Mouse (Mus musculus) adrenal gland, postnatal 25 days (tissue): ENCODE results near the gene Ube2d3. TPM values are rescaled to one million over a fixed set of nuclear protein-coding genes. Genes with fewer than 3 reads are reported as not detected.
"Not testable (repeated sequence)": the region's sequence is repeated elsewhere in the genome, so short reads cannot be mapped to it uniquely, and the experiment has no call there.

Experiments used
- DNase-seq: peaks from one replicate; pipeline ENCODE4 v3.0.0; 2021; ENCODE audit warnings: mixed read lengths
- total RNA-seq: library from RNA; stranded (reverse); gene quantifications from 2 replicates; pipeline ENCODE4 v1.2.3, GENCODE M21; 2021

Ube2d3 gene
- total RNA-seq, 1 experiment from 2014 or later: 397 TPM

DNA sequence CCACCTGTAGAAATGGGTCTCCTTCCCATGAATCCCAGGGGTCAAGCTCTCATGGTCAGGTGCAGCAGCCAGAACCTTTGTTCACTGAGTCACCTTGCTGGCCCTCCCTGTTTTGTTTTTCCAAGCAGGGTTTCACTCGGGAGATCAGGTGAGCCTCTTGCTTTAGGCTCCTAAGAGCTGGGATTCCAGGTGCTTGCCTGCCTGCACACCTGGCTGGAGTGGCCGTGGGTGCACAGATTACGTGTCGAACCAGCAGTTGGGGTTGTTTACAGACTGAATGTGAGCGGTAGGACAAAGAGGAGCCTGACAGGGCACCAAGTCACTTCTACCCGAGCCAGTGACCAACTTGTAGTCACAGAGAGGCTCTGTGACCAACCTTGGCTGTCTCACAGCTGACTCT is 53.2 kb downstream of the Ube2d3 start:
- DNase-seq: no peak

DNA sequence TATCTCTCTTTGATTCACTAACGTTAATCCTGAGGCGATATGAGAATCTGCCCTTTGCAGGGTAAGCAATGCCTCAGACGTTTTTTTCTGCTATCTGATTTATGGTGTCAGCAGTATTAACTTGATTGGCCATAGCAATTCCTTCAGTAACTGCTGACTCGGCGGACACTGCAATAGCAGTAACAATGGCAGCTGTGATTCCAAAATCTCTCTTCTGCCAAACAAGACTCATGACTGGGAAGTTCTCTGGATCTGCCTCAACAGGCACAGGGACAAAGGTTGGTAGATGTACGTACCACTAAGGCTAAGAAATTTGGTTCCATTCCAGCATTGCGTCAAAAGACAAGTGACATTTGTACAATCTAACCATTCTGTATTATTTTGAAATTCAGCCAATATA is 55.4 kb downstream of the Ube2d3 start:
- DNase-seq: not testable (repeated sequence)

DNA sequence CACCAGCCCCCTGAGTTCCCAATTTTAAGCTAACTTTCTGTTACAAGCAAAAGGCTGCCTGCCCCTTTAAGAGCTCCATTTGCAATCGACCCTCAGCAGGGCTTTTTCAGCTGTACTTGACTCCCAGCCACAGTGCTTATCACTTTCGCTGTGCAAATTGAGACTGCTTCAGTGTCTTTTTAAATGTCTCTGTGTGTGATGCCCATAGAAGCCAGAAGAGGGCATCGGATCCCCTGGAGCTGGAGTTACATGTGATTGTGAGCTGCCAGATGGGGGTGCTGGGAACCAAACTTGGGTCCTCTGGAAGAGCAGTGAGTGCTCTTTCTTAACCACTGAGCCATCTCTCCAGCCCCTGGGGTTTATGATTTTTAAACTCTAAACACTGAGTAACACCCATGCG is 60.0 kb downstream of the Ube2d3 start:
- not testable (repeated sequence) for DNase-seq

DNA sequence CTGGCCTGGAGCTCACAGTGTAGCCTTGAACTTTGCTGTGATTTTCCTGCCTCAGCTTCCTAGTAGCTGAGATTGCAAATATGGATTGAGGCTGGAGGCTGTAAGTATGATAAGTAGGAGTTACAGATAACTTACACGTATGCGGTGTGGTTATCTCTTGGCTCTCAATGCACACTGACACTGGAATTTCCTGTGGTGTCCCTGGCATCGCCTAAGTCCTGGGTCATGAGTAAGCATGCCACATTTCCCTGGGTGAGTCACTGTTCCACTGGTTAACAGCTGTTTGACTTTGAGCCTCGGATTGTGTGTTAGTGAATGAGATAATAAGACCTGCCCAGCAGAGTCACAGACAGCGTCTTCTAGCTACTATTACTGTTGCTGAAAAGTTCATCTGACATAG is 60.9 kb downstream of the Ube2d3 start:
- DNase-seq: no peak

DNA sequence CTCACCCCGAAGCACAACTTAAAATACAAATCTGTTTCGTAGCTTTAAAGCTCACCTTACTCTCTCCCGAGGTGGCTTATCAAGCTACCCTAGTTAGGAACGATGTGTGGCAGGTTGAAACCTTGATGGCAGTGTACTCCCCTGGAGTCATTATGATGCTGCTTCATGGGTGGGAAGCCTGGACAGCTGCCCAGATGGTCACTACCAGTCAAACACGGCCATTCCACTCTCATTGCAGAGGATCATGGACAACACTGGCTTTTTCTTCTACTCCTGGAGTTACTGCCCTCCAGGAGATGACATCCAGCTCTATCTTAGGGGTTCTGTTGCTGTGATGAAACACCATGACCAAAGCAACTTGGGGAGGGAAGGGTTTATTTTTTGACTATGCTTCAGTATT is 65.2 kb downstream of the Ube2d3 start:
- DNase-seq: no peak

DNA sequence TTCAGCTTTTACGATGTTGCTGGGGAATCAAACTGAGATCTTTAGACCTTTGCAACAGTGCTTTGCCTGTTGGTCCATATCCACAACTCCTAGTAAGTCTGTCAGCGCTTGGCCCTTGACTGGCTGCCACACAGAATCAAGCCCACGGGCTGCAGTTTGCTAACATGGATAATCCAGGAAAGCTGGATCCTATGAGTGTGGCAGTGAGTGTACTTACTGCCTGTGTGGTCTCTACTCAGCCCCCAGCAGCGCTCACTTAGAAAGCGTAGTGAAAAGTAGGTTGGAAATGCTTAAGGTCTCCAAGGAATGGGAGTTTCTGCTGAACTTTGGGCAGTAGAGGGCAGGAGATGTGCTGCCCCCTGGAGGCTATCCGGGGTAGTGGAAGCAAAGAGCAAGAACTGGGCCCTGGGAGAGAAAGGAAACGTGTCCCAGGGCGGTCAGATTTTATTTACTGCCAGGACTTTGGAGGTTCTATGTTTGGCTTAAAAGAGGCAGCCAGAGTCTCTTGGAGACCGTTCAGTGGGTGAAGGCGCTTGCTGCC is 67.5 kb downstream of the Ube2d3 start:
- DNase-seq: peak; percentile 76

DNA sequence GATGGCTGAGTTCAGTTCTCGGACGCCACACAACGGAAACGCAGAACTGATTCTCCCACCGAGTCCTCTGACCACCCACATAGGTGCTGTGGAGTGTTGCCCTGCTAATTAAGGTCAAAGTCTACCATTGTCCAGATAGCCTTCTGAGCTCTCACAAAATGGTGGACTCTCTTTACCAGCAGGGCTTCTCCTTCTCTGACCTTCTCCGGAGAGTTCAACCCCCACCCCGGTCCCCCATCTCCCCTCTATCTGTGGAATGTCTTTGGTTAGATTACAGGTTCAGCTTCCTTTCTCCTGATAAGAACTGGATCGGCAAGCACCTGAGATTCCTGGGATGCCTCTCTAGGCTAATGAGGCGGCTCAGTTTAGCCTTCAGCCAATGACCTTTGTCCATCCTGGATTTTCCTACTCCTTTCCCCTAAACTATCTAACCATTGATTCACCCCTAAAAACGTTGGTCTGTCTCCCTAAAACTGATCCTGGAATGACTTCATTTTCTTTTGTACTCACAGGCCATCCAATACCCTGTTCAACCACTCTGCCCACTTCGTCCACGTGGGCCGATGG is 68.0 kb downstream of the Ube2d3 start:
- DNase-seq: no peak

DNA sequence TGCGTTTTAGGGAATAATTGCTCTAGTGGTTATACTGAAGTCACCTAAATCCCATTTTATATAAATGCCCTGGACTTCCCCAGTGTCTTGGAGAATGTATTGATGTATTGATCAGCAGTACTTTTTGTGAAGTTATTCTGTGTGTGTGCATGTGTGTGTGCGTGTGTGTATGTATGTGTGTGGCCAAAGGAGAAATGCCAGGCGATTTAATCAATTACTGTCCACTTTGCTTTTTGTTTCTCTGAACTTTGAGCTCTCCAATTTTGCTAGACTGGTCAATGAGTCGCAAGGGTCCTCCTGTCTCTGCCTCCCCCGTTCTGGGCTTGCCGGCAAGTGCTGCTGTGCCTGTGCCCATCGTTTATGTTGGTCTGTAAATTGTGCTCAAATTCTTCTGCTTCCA is 69.6 kb downstream of the Ube2d3 start:
- DNase-seq: no peak

DNA sequence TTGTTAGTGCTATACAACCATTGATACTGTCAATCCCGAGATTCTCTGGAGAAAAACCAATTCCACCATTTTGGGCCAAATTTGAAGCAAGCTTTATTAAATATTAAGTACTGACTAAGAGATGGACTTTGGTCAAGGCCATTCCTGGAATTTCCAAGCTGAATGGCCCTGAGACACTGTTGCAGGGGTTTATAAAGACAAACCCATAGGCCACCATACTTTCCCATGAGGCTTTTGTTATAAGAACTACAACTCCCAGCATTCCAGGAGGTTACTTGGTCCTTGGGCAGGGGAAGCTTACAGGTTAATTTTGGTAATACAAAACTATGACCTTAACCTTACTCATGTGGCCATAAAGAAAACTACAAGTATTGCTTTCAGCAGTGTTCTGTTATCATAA is 70.2 kb downstream of the Ube2d3 start:
- DNase-seq: no peak

DNA sequence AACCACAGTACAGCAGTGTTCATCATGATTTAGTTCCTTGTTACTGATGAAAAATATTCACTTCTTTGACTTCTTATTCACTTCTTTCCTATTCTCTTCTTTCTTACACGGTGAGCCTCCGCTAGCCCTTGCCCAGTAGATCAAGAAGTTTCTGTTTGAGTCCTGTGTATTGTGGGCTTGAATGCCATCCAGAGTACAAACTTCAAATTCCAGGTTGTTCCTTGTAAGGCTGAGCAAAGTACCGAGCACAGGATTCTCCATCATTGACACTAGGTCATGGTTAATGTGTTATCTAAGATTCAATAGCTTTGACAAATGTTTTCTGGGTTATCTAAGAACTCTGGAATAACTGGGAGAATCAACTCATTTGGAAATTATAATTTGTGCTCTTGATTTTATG is 72.4 kb downstream of the Ube2d3 start:
- no peak for DNase-seq

DNA sequence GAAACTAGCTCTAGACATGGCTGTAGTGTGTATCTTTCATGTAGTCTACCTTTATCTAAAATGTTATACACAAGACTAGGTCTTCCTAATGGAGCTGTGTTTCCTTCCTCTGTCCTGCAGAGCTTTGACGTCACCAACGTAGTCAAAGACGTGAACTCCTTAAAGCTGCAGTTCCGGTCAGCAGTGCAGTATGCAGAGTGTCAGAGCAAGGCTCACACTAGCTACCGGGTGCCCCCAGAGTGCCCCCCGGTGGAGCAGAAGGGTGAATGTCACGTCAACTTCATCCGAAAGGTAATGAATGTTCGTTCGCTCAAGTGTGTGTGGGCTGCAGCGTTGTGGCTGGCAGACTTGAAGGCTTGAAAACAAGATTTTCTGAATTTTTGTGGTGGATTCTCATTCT is 73.7 kb downstream of the Ube2d3 start:
- no peak for DNase-seq

DNA sequence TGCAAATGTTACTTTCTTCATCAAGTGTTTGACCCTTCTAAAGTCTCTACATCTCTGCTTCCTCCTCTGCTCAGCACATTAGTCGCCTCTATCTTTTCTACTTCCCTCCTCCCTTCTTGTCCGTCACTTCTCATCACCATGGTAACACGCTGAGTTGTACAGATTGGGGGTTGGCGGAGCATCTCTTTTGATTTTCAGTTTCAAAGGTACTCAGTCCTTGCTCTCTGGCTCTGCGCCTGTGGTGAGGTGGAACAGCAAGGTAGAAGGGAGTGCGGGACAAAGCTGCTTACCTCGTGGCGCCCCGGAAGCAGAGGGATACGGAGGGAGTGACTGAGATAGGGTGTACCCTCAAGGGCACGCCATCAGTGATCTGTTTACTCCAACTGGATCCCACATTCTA is 75.3 kb downstream of the Ube2d3 start:
- DNase-seq: no peak

DNA sequence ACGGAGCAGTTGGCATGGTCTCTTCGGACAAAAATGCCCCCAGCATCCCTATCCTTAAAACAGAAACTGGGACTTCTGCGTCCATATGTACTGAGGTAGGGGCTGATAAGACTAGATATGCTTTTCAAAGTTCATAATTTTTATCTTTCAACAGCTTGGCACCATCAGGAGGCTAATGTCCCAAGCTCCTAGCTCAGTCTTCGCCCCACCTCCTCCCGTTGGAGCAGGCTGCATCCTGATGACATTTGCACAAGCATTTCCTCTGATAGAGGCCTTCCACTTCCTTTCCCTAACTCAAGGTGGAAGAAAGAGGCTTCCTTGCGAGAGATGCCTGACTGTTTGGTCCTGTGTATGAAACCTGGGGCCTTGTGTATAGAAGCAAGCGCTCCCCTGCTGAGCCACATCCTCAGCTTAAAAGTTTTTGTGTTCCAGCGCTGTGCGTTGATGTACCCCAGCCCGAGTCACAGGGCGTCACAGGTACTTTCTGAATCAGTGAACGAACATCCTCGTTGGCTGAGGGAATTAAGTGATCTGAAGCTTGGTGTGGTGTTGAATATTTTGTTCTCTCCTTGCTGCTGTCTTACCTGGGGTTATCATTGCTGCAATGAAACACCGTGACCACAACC is 76.0 kb downstream of the Ube2d3 start:
- no peak for DNase-seq

DNA sequence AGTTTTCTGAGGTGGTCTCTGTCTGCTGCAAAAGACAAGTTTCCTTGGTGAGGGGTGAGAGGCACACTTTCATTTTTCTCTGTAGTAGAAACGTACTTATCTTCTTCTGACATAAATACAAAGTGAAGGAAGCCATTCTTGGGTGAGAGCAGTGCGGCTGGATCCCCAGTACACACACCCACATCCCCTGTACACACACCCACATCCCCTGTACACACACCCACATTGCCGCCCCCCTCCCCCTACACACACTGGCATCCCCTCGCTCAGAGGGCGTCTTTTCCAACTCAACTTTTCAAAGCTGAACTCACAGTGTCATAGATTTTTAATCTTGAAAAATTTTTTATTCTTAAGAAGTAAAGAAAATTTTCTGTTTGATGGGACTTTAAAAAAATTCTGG is 77.3 kb downstream of the Ube2d3 start:
- no peak for DNase-seq

DNA sequence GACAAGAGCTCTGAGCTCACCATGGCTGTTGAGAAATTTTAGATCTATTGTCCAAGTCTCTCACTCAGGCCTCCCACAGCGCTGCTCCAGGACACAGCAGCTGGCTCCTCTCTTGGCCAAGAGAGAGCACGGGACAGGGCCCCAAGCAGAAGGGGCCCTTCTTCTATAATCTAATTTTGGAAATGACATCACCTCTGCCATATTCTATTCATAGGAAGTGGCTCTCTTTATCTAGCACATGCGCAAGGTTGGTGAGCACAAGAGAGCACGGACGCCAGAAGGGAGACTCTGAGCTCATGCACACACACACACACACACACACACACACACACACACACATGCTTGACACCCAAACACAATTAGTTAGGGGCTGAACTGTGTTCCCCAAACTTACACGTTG is 78.9 kb downstream of the Ube2d3 start:
- DNase-seq: no peak

Other genes starting within 250 kb of the Ube2d3 start
- 4.0 and 7.1 TPM in 2 replicates for gene Cenpe, start 225.6 kb upstream of the Ube2d3 start, total RNA-seq
- 1.3 and 2.0 TPM in 2 replicates for gene Bdh2, start 156.9 kb upstream of the Ube2d3 start, total RNA-seq
- 0.79 and 1.0 TPM in 2 replicates for gene Slc9b2, start 130.4 kb upstream of the Ube2d3 start, total RNA-seq
- gene Slc9b1, start 90.1 kb upstream of the Ube2d3 start, total RNA-seq: 1.2 TPM in 1 of 2 replicates, not detected in the other
- 32.9 and 35.5 TPM in 2 replicates for gene Cisd2, start 14.2 kb upstream of the Ube2d3 start, total RNA-seq
- 8.8 and 16.0 TPM in 2 replicates for gene Manba, start 47.5 kb downstream of the Ube2d3 start, total RNA-seq